Mouse (Mus musculus) spleen, adult 2 months (tissue): Measurements from ENCODE around the gene Vdr. TPM values are rescaled to one million over a fixed set of nuclear protein-coding genes. Genes with fewer than 3 reads are reported as not detected.

Experiments used
- DNase-seq, 2 experiments: peaks; one replicate each; pipeline versions ENCODE4 v3.0.0 to v3.0.0-alpha.2; 2012 to 2021; ENCODE audit warnings: low spot score in 2 of 2, low read depth in 1 of 2
- H3K27ac ChIP-seq: fragments of 200-500 bp; 2 replicates; pipeline ENCODE4 v1.5.1; 2012; ENCODE audit warnings: low read length, inconsistent platforms; ENCODE audit not compliant: insufficient read depth
- H3K27me3 ChIP-seq: fragments of 200-500 bp; 2 replicates; pipeline ENCODE4 v1.6.1; 2012; ENCODE audit warnings: mild to moderate bottlenecking, moderate library complexity, low read length, inconsistent platforms; ENCODE audit not compliant: control insufficient read depth, insufficient read depth
- H3K36me3 ChIP-seq: fragments of 200-500 bp; 2 replicates; pipeline ENCODE4 v1.6.1; 2012; ENCODE audit warnings: mild to moderate bottlenecking, low read length, inconsistent platforms; ENCODE audit not compliant: control insufficient read depth, insufficient read depth
- H3K4me1 ChIP-seq: fragments of 200-500 bp; 2 replicates; pipeline ENCODE4 v1.6.1; 2011; ENCODE audit warnings: inconsistent platforms; ENCODE audit not compliant: control insufficient read depth, insufficient read depth, insufficient read length
- H3K4me3 ChIP-seq: fragments of 200-500 bp; 2 replicates; pipeline ENCODE4 v1.5.1; 2011; ENCODE audit warnings: mild to moderate bottlenecking, inconsistent platforms; ENCODE audit not compliant: insufficient read depth, insufficient read length; ENCODE audit errors: extremely low read depth
- CTCF ChIP-seq: fragments of 200-500 bp; IDR thresholded peaks from 2 replicates; pipeline ENCODE4 v1.5.1; 2011; ENCODE audit warnings: mild to moderate bottlenecking, inconsistent platforms; ENCODE audit not compliant: insufficient read depth, insufficient read length, insufficient replicate concordance; ENCODE audit errors: extremely low read depth
- POLR2A ChIP-seq: fragments of 200-500 bp; IDR thresholded peaks from 2 replicates; pipeline ENCODE4 v1.6.1; 2011; ENCODE audit warnings: low read depth, low read length, inconsistent platforms
- WGBS: fragments of 180-500 bp; shearing (Covaris S2); methylation state at CpG from one replicate; pipeline ENCODE4 v1.1.7; 2018; 5-methylcytosine and 5-hydroxymethylcytosine counted together
- polyA plus RNA-seq: library from polyadenylated mRNA; depleted of rRNA; stranded (reverse); fragments of >200 nt; gene quantifications from 2 replicates; pipeline ENCODE4 v1.2.3, GENCODE M21; 2012; rRNA removed

Gene Vdr
- polyA plus RNA-seq, 1 experiment, result 0.70 TPM

DNA sequence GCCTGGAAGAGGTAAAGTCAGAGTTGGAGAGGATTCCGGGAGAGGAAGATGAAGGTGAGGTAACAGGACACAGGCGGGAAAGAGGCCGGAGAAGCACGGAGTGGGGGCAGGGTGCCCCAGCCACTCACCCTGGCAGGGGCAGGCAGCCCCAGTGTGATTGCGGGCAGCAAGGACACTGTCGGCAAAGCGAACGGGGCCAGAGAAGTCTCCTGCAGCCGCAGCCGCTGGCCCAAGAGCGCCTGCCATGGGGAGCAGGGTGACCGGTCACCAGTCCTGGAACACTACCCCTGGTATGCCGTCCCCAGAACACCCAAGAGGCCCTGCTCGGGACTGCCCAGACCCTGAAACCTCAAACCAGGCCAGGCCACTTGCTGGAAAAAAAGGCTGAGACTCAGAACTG lies 101.9 kb downstream of the Vdr start:
- 93% methylated on average over 14 of the region's 14 CpGs for WGBS

DNA sequence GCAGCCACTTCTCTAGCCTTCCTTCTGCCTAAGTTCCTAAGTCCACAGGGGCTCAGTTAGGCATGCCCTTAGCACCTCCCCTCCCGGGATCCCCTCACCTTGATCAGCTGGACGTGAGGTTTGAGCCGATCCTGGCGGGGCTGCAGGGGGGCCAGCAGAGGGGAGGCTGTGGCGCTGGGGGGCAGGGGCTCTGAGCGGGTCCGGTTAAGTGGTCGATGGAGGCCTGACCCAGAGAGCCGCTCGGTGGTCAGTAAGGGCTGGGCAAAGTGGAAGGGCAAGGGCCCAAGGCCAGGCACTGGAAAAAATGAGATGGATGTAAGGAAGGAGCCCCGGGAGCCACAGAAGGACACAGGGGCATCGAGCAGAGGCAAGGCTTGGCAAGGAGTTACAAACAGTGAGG lies 102.6 kb downstream of the Vdr start:
- 91% methylated on average over 12 of the region's 12 CpGs for WGBS
- no peak for DNase-seq
- H3K27me3 ChIP-seq, result no peaks in the 10 kb centered on the region

More for the DNA sequence above, 101.9 kb downstream of the Vdr start:
- no peak for DNase-seq
- no peak overlapping the region for H3K4me3 ChIP-seq
- peaks cover 2% of the 10 kb centered on the region; the same call in 1 of the 2 replicates for H3K4me1 ChIP-seq
- TF ChIP-seq POLR2A (no peak), CTCF (no peak)
- no peaks in the 10 kb centered on the region for H3K27me3 ChIP-seq
- peaks cover 43% of the 10 kb centered on the region for H3K36me3 ChIP-seq
- H3K27ac ChIP-seq, result no peak overlapping the region

More for the DNA sequence above, 102.6 kb downstream of the Vdr start:
- peaks cover 43% of the 10 kb centered on the region for H3K36me3 ChIP-seq
- TF ChIP-seq CTCF (no peak), POLR2A (no peak)
- H3K4me1 ChIP-seq, result no peaks in the 10 kb centered on the region
- H3K27ac ChIP-seq, result no peak overlapping the region
- no peak overlapping the region for H3K4me3 ChIP-seq

Other genes with a start within 250 kb of the Vdr start
- gene Rpap3, start 204.8 kb downstream of the Vdr start, polyA plus RNA-seq, result 2.0 and 2.1 TPM in 2 replicates
- 3.0 and 4.1 TPM in 2 replicates for gene Endou, start 179.3 kb downstream of the Vdr start, polyA plus RNA-seq
- gene Rapgef3, start 142.7 kb downstream of the Vdr start, polyA plus RNA-seq, result 28.8 and 33.6 TPM in 2 replicates
- 94.0 and 117 TPM in 2 replicates for gene Slc48a1, start 132.1 kb downstream of the Vdr start, polyA plus RNA-seq
- 104 and 137 TPM in 2 replicates for gene Hdac7, start 66.1 kb downstream of the Vdr start, polyA plus RNA-seq
- 17.2 and 22.9 TPM in 2 replicates for gene Tmem106c, start 53.6 kb upstream of the Vdr start, polyA plus RNA-seq
- gene Col2a1, start 94.1 kb upstream of the Vdr start, polyA plus RNA-seq, result 0.02 TPM in 2 replicates
- gene Pfkm, start 182.0 kb upstream of the Vdr start, polyA plus RNA-seq, result 6.4 and 7.8 TPM in 2 replicates
- gene Senp1, start 183.1 kb upstream of the Vdr start, polyA plus RNA-seq, result 9.9 and 11.4 TPM in 2 replicates